Mouse (Mus musculus): ENCODE results near the gene Tada2b. TPM values are rescaled to one million over a fixed set of nuclear protein-coding genes. Genes with fewer than 3 reads are reported as not detected.

Tada2b gene
- 24.4 TPM for polyA plus RNA-seq (2015; fragmentation: Illumina TruSeq; extraction: RNeasy Lipid Tissue Mini Kit (QIAGEN cat#74804); ENCODE audit: low read depth, low replicate concordance)

DNA sequence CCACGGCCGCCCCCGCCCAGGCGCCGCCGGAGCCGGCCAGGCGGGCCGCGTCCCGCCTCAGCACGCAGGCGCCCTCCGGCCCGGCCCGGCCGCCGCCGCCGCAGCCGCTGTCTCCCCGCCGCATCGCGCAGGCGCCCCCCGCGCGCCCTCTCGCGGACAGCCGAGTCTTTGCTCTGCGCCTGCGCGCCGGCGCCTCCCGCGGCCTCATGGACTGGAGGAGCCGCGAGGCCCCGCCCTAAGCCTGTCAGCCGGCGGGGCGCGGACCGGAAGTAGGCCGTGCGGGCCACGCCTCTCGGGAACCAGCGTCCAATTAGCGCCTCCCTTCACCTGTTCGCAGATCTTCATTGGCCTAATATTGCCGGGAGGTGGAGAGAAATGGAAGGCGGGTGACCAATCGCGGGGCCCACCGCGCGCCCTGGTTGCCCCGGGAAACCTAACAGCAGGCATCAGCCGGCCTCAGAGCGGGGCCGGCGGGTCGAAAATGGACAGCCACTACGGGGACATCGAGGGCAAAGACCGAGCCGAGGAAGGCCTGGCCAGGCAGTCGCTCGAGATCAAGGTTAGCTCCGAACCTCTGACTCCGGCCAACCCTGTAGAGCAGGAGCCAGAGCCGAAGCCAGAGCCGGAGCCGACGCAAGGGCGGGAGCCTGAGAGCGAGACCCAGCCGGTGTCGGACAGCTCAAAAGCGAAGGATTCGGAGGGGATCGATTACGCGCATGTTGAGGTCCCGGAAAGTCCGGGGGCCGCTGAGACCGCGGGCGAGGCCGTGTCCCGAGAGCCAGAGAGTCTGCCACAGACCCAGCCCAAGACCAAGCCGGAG, at the start of gene Tada2b, which contains the start of gene Ccdc96:
Gene Tada2b (minus strand): TSS at position 115 of the 820 bp plus-strand sequence.
Gene Ccdc96 (plus strand): TSS at position 418 of the 820 bp plus-strand sequence.

DNA sequence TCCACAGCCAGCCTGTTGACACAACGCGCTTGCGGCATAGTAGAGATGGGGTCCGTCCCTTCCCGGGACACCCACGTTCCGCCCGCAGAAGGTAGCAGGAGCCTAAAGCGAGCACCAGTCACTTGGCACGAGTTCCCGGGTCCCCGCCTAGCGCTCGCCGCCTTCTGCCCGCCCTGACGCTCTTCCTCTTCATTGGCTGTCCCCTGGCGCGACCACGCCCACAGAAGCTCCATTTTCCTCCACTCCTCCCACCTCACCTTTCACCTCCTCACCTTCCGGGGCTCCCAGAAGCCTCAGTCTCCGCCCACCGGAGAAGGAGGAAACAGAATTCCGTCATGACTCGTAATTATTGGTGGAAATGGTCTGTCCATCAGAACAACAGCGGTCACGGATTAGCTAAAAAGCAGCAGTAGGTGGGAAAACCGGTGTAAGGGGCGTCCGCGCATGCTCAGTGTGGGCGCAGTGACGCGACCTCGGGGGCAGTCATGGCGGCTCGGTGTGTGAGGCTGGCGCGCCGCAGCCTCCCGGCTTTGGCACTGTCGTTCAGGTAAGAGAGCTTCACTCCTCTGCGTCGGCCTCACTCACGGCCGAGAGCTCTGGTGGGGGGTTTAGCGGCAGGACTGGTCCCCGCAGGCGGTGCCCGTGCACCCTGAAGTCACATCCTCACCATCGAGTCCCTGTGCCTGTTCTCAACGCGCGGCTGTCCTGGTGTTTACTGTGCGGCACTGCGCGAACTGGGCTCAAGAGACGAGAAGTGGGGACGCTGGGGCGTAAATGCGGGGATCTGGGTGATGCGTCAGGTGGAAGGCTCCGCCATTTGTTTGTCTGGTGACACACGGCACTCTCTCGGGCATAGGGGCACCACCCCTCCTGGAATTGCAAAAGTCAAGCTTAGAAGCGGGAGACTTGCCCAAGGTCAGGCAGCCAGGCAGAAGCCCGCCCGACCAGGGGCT, 19.1 kb downstream of the Tada2b start, which contains the start of gene Grpel1:
Gene Grpel1 (plus strand): TSS at position 290 of the 953 bp plus-strand sequence.

Other genes with a start within 250 kb of the Tada2b start
- gene Sorcs2, start 86.1 kb downstream of the Tada2b start, polyA plus RNA-seq (2015; fragmentation: Illumina TruSeq; extraction: RNeasy Lipid Tissue Mini Kit (QIAGEN cat#74804); ENCODE audit: low read depth, low replicate concordance) = 24.1 TPM
- gene Grpel1, start 19.3 kb downstream of the Tada2b start, polyA plus RNA-seq (2015; fragmentation: Illumina TruSeq; extraction: RNeasy Lipid Tissue Mini Kit (QIAGEN cat#74804); ENCODE audit: low read depth, low replicate concordance) = 33.8 TPM
- 1.1 TPM for gene Ccdc96, start 303 bp upstream of the Tada2b start, polyA plus RNA-seq (2015; fragmentation: Illumina TruSeq; extraction: RNeasy Lipid Tissue Mini Kit (QIAGEN cat#74804); ENCODE audit: low read depth, low replicate concordance)
- 57.0 TPM for gene Tbc1d14, start 109.0 kb upstream of the Tada2b start, polyA plus RNA-seq (2015; fragmentation: Illumina TruSeq; extraction: RNeasy Lipid Tissue Mini Kit (QIAGEN cat#74804); ENCODE audit: low read depth, low replicate concordance)
- 54.8 TPM for gene D5Ertd579e, start 211.7 kb upstream of the Tada2b start, polyA plus RNA-seq (2015; fragmentation: Illumina TruSeq; extraction: RNeasy Lipid Tissue Mini Kit (QIAGEN cat#74804); ENCODE audit: low read depth, low replicate concordance)

All from brain, adult 10 weeks (tissue).